Mouse (Mus musculus): ENCODE data around the gene Aak1.

DNA sequence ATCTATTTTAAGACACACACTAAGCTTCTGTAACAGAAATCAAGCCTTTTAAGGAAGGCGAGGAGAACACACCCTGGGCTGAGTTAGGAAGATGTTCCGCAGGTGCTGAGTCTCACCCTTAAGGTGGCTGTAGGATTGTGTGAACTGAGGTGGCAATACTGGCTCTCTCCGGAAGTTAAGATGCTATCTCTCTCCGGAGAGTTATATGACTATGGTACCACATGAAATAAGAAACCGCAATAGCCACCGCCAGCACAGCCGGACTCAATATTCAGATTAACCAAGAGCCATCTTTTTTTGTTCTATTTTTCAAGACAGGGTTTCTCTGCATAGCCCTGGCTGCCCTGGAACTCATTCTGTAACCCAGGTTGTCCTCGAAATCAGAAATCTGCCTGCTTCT is 1.5 kb upstream of the Aak1 start:
- TF ChIP-seq CTCF (IDR thresholded peaks at IDR 0.05; ENCODE audit: low read depth, low read length): no peak
- no peak for TF ChIP-seq POLR2A (IDR thresholded peaks at IDR 0.05; ENCODE audit: borderline replicate concordance, low read depth, low read length)

Data from bone marrow macrophage, adult 2 months (primary cell).